Mouse (Mus musculus) macrophage (primary cell): ENCODE results near the gene Adss. TPM values are rescaled to one million over a fixed set of nuclear protein-coding genes. Genes with fewer than 3 reads are reported as not detected.

Experiments
- H3K27ac ChIP-seq: fragments of 350-480 bp; formaldehyde crosslinking; 2 replicates; pipeline ENCODE4 v1.9.0; 2021
- H3K36me3 ChIP-seq: fragments of 350-480 bp; formaldehyde crosslinking; 2 replicates; pipeline ENCODE4 v1.9.0; 2021; ENCODE audit errors: inconsistent target
- H3K4me3 ChIP-seq: fragments of 350-480 bp; formaldehyde crosslinking; 2 replicates; pipeline ENCODE4 v1.9.0; 2021; ENCODE audit errors: inconsistent target
- H3K79me2 ChIP-seq: fragments of 350-480 bp; formaldehyde crosslinking; 2 replicates; pipeline ENCODE4 v1.9.0; 2021; ENCODE audit errors: inconsistent target
- WGBS: methylation state at CpG from one replicate; pipeline ENCODE4 v1.1.7; 2026; ENCODE audit warnings: inconsistent platforms; ENCODE audit not compliant: missing documents; 5-methylcytosine and 5-hydroxymethylcytosine counted together
- polyA plus RNA-seq: library from polyadenylated mRNA; stranded (reverse); fragments of 250-400 nt; gene quantifications from 3 replicates; pipeline ENCODE4 v1.2.4, GENCODE M21; 2018; ENCODE audit warnings: inconsistent platforms

Adss gene
- polyA plus RNA-seq, 1 experiment from 2014 or later = 43.2 TPM

GRCm38 (mm10) chr1:177714397-177715012, 81.8 kb downstream of the Adss start:
- Histone ChIP-seq H3K79me2 (no peaks in the 10 kb centered on the region), H3K36me3 (no peaks in the 10 kb centered on the region), H3K27ac (peak overlapping the region; percentile 82), H3K4me3 (no peak overlapping the region)
- 47% methylated on average over 5 of the region's 5 CpGs for WGBS

DNA sequence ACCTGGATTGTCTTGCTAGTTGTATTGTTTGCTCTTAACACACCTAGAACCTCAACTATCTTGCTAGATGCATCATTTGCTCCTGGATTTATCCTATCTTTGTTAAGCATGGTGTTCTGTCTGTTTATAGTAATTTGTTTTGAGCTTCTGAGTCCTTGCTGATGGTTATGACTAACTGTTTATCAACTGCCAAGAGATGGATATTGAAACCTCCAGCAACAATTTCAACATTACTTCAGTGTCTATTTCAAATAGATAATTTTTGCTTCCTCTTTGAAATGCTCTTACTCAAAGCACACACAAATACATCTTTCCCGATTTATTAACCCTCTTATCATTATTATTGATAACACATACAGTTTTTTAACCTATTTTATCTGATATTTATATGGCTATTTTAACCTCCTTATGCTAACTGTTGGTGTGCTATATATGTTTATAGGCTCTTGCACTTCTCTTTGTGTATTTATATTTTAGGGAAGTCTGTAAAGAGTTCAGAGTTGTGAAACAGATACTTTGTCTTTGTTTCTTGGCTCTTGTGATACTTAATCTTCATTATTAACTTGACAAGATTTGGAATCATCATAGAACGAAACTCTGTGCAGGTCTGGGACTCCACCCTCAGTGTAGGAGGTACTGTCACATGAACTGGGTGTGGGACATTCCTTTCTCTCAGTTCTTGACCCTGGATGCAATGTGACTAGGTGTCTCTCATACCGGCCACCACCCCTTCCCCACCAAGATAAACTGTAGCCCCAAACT, 82.5 kb downstream of the Adss start:
- Histone ChIP-seq H3K36me3 (no peaks in the 10 kb centered on the region), H3K27ac (peak overlapping the region; percentile 82), H3K79me2 (no peaks in the 10 kb centered on the region), H3K4me3 (no peak overlapping the region)
- 5% methylated on average over 3 of the region's 3 CpGs for WGBS

Other genes with a start within 250 kb of the Adss start
- gene 1700016C15Rik, start 66.7 kb downstream of the Adss start, polyA plus RNA-seq = not detected in 3 replicates
- 0.03 to 0.17 TPM in 2 of 3 replicates, not detected in the other for gene Catspere2, start 186.9 kb upstream of the Adss start, polyA plus RNA-seq